Mouse (Mus musculus): ENCODE measurements around the gene Rrp7a.

DNA sequence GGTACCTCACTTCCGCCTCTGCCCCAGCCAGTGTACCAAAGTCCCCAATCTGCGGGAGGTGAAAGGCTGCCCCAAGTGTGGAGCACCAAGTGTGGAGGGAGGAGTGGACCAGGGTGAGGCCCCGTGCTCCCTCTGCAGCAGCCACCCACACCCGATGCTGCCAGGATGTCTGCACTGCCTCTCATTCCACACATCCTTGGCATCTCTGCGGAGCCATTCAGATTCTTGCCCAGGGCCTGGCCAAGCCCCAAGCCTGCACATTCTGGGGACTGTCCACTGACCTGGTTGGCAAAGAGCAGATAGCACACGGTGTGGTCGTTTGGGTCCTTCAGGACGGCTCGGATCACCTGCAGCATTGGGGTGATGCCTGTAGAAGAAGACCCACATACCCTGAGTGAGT is 37.2 kb upstream of the Rrp7a start:
- TF ChIP-seq GATA1 (IDR thresholded peaks at IDR 0.05; ENCODE audit: low read length) (no peak), TAL1 (IDR thresholded peaks at IDR 0.05; ENCODE audit: low read length) (no peak)

Measured in erythroblast, embryonic 14.5 days (primary cell).